Mouse (Mus musculus) ES-CJ7 (cell line): ENCODE measurements around the gene Abl1.
A peak's percentile ranks its signal among the peaks of the same experiment; 100 is the strongest.
"Not testable (repeated sequence)": the region's sequence is repeated elsewhere in the genome, so short reads cannot be mapped to it uniquely, and the experiment has no call there.

Experiments
- DNase-seq: peaks from one replicate; pipeline ENCODE4 v3.0.0; 2011; ENCODE audit warnings: low read depth, low spot score

The Abl1 gene

DNA sequence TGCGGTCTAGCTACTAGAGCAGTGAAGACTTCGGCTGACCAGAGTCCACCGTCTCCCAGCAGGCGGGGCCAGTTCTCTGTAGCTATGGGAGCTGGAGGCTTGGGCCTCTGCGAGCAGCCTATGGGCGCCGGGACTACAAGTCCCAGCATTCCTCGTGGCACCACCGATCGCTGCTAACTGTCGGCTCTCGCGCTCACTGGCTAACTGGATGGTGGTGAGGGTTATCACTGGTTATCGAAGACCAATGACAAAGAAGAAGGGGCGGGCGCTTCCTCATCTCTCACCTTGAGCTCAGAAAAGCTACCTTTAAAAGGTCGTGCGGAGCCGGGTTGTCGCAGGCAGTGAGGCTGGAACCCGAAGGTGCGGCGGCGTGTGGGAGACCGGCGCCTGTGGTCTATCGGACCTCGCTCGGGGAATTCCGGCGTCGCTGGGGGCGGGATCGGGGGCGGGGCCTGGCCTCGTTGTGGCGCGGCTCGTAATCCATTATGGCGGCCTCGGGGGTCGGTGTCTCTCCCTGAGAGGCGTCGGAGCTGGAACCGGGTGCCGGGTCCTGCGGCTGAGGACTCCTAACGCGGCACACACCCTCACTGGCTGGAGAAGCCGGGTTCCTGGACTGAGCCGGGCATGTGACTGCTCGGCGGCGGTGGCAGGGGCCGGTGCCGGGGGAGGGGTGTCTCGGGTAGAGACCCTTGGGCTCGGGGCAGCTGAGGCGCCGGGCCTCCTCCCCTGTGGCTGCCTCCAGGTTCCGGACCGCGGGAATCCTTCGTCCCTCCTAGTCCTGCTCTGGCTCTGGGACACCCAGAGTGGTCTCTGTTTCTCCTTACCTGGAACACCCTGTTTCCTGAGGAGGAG lies at the start of gene Abl1:
TSS of gene Abl1 (plus strand) at position 303 of the 852 bp plus-strand sequence.
- DNase-seq = peak; percentile 99

- DNase-seq = peak; percentile 67
These were observed 49.4 kb upstream of the Abl1 start for GRCm38 (mm10) chr2:31638581-31639465.

DNA sequence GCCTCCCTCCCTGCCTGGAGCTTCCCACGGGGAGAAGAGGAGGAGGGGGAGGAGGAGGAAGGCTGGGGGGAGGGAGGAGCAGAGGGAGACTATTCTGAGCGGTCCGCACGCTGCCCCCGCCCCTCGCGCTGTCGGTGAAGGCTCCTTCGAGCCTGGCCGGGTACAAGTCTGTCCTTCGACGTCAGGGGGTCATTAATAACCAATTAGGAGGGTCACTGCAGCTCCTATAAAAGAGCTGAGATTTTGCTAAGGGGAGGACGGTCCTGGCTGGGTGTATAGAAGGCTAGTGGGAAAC lies 48.8 kb upstream of the Abl1 start:
- DNase-seq = no peak

- DNase-seq = peak; percentile 39
These were observed 48.1 kb upstream of the Abl1 start, which contains the start of gene Prdm12 for GRCm38 (mm10) chr2:31639901-31640608. TSS of gene Prdm12 (plus strand) at chr2:31640037.

DNA sequence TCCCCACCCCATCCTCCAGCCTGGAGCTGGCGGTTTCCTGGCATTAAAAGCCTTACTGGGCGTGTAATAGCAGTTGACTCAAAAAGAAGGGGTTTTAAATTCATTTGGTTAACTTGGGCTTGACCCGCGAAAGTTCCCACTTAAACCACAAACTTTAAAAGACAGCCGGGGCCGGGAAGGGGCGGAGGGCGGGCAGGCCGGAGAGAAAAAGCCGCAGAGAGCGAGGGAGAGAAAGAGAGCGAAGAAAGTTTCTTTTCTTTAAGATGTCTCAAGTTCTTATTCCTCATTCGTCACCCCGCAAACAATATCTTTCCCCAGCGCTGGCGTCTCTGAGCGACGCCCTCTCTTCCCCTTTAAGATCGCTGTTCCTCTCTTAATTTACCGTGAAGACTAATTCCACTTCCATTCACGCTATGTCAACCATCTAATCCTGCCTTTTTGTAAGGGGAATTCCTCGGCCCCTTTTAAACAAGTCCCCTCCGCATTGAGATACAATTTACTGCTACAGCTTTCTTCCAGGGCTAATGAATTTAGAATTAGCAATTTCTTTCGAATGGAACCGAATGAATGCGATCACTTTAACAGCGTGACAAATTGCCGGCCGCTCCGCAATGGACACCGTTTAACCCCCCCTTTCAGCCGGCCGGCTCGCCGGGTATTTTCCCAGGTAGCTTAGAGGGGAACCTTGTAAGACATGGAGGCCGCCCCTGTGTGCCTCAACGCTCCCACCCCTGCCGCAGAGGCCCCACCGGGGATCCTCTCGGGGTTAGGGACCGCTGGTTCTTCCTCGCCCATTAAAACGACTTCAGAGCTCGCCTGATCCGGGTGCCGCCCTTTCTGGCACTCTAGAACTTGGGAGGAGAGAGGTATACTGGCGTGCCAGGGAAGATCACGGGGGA lies 47.3 kb upstream of the Abl1 start:
- DNase-seq = no peak

DNA sequence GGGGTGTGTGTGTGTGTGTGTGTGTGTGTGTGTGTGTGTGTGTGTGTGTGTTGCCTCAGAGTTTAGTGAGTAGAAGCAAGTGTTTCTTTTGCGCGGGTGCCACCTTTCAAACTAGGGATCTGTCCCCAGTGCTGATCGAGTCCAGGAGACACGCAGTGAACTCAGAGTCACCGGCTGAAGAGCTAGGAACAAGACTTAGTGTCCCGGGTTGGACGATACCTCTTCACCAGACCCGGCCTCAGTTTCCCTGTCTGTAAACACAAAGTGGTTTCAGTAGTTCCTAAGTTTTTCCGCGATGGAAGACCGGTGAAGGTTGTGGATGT lies 46.7 kb upstream of the Abl1 start:
- peak; percentile 61 for DNase-seq

GRCm38 (mm10) chr2:31641929-31642328 lies 46.2 kb upstream of the Abl1 start:
- no peak for DNase-seq

- peak; percentile 52 for DNase-seq
These were observed 34.0 kb upstream of the Abl1 start for GRCm38 (mm10) chr2:31653971-31654853.

DNA sequence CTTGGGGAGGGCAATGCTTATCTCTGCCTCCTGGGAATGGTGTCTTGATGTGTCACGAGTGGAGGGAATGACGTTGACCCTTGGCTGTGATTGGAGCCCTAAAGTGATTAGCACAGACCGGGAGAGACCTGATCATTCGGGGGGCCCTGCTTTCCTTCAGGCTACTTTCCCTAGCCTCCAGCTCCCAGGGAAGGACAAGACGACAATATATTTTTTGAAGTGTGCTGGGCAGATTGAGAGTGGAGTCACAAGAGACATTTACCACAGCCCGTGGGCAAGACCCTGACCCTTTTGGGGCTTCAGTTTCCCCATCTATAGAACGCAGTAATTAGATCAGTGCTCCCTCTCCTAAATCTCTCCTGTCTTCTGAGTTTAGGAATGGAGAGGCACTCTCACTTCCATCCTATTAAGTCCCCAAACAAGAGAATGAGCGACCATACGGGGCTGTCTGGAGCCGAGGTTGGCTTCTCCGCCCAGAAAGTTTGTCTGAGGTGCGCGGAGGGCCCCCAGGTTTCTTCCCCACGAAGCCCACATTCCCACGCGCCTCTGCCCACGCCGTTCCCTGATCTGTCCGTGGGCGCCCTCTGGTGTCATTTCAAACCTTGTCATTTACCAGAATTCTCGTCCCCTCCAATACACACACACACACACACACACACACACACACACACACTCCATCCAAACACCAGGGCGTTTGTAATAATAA lies 33.2 kb upstream of the Abl1 start:
- DNase-seq = peak; percentile 60

- DNase-seq = no peak
These were observed 31.8 kb upstream of the Abl1 start for GRCm38 (mm10) chr2:31656374-31656773.

GRCm38 (mm10) chr2:31662939-31663803 lies 25.0 kb upstream of the Abl1 start:
- DNase-seq = peak; percentile 34

DNA sequence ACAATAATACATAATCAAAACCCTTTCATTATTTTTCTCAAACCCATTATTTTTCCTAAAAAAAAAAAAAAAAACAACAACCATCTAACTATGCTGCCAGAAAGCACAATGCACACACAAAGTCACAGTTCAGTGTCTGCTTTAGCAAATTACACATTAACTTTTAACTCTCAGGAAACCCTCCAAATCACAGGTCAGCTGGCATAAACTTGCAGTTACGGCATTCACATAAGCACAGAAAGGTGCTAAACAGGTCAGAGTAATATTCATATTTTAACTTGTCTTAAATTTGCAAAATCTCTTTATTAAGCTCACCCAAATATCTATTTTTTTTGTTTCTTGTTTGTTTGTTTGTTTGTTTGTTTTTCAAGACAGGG lies 24.4 kb upstream of the Abl1 start:
- DNase-seq = no peak

DNA sequence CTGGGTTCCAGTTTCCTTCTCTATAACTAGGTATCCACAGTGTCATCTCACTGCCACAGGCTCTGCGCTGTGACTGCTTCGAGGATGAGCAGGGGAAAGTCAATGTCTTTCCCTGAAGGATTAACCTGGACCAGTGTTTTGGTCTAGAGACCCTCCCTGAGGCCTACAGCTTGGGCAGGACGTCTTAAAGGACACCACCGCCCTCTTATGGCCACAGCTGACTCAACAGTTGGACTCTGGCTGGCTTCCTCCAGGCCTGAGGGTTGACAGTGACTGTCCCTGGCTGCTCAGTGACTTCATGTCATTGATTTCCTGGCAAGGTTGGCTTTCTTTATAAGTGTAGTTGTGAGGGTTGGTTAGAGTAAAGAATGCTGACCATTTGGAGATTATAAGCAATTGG lies 20.8 kb upstream of the Abl1 start:
- peak; percentile 69 for DNase-seq

GRCm38 (mm10) chr2:31670551-31671035 lies 17.6 kb upstream of the Abl1 start, which contains the start of gene Exosc2:
TSS of gene Exosc2 (plus strand) at chr2:31670715.
- DNase-seq = peak; percentile 98

GRCm38 (mm10) chr2:31678641-31679040 lies 9.5 kb upstream of the Abl1 start:
- no peak for DNase-seq

- not testable (repeated sequence) for DNase-seq
These were observed 7.0 kb upstream of the Abl1 start for GRCm38 (mm10) chr2:31681051-31681707.

DNA sequence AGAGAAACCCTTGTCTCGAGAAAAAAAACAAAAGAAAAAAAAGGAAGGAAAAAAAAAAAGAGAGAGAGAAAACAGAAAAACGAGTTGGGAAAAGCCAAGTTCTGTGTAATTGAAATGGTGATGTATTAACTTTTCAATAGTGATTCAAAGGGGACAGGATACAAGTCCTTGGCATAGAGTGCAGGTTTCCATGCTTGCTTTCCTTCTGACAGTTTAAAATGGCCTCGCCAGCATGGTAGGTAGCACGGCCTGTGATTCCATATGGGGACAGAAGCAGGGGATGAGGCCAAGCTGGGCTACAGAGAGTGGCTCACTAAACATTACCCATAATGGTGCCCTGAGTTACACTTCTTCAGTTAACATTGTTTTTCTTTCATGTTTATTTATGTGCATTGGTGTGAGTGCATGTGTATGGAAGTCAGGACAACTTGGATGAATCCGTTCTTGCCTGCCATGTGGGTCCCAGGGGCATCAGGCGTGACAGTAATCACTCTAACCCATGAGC lies 6.4 kb upstream of the Abl1 start:
- DNase-seq = no peak

GRCm38 (mm10) chr2:31683666-31684065 lies 4.5 kb upstream of the Abl1 start:
- peak; percentile 67 for DNase-seq
